Mouse (Mus musculus): ENCODE data around the gene Ilf3. TPM values are rescaled to one million over a fixed set of nuclear protein-coding genes. Genes with fewer than 3 reads are reported as not detected.

The Ilf3 gene
- total RNA-seq, 2 experiments from 2014 or later: 83.8 TPM

DNA sequence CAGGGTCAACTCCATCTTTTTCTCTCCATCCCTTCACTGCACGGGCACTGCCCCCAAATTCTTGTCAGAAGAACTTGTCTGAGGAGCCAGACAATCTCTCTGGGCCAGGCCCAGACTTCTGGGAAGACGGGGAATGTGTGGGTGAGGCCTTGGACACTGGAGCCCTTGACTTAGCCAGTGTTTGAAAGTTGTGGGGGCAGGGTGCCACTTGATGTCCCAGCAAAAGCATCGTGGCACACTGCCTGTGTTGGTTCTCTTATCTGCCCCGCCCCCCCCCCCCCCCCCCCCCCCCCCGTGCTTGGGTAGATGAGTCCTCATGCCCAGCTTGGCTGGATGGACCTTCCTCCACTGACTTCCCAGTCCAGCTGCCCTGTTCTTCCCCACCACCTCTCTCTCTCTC lies 38.6 kb upstream of the Ilf3 start:
- no peak overlapping the region for H3K4me3 ChIP-seq
- intact Hi-C loops (cut with DNase I): no loop called here
- no peak for TF ChIP-seq CTCF (IDR thresholded peaks at IDR 0.05)

DNA sequence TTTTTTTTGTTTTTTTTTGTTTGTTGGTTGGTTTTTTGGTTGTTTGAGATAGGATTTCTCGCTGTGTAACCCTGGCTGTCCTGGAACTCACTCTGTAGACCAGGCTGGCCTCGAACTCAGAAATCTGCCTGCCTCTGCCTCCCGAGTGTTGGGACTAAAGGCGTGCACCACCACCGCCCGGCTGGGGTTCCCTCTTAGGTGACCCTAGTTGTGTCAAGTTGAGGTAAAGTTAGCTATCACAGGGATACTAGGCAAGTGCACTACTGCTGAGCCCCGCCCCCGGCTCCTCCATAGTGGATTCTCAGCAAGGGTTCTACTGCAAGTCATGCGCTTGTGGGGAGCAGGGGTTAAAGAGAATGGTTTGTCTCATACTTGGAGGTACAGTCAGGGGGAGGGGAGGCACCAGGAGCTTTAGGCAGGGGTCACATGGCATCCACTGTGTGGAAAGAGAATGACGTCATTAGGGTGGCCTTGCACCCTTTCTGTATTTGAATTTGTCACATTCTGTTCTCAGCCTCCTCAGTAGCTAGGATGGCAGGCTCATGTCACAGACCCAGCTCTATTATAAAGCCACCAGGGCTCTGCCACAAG lies 37.9 kb upstream of the Ilf3 start:
- intact Hi-C loops (cut with DNase I): no loop called here
- DNase-seq (ENCODE audit: extremely low spot score in 1 of 2, low spot score in 2 of 2): no peak
- H3K27ac ChIP-seq: no peak overlapping the region
- H3K4me3 ChIP-seq: no peak overlapping the region
- TF ChIP-seq CTCF (IDR thresholded peaks at IDR 0.05): no peak

More for the DNA sequence above, 38.6 kb upstream of the Ilf3 start:
- DNase-seq (ENCODE audit: extremely low spot score in 1 of 2, low spot score in 2 of 2): no peak
- no peak overlapping the region for H3K27ac ChIP-seq

DNA sequence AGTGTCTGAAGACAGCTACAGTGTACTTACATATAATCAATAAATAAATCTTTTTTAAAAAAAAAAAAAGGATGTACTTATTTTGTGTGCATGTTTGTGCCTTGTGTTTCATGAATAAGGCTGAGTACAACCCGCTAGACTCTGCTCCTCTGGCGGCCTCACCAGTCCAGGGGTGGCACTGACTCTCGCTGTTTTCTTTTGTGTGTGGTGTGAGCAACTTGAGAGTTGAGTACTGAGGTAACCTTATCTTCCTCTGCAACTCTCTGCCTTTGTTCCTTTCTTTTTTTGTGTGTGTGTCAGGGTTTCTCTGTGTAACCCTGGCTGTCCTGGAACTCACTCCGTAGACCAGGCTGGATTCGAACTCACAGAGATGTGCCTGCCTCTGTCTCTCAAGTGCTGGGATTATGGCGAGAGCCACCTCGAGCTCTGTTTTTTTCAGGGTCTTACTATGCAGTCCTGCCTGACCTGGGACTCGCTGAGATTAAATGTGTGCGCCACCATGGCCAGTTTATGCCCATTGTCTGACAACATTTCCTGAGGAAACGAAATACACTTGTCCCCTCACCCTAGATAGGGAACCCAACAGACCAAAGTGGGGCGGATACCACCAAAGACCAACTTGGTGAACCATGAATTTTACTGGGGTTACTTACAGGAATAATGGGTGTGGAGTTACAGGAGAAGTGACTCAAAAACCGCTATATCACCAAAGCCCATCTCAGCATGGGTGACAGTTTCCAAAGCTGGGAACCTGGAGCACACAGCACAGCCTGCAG lies 36.1 kb upstream of the Ilf3 start:
- DNase-seq (ENCODE audit: extremely low spot score in 1 of 2, low spot score in 2 of 2): no peak
- intact Hi-C loops (cut with DNase I): no loop called here
- no peak overlapping the region for H3K4me3 ChIP-seq
- no peak overlapping the region for H3K27ac ChIP-seq
- TF ChIP-seq CTCF (IDR thresholded peaks at IDR 0.05): no peak

DNA sequence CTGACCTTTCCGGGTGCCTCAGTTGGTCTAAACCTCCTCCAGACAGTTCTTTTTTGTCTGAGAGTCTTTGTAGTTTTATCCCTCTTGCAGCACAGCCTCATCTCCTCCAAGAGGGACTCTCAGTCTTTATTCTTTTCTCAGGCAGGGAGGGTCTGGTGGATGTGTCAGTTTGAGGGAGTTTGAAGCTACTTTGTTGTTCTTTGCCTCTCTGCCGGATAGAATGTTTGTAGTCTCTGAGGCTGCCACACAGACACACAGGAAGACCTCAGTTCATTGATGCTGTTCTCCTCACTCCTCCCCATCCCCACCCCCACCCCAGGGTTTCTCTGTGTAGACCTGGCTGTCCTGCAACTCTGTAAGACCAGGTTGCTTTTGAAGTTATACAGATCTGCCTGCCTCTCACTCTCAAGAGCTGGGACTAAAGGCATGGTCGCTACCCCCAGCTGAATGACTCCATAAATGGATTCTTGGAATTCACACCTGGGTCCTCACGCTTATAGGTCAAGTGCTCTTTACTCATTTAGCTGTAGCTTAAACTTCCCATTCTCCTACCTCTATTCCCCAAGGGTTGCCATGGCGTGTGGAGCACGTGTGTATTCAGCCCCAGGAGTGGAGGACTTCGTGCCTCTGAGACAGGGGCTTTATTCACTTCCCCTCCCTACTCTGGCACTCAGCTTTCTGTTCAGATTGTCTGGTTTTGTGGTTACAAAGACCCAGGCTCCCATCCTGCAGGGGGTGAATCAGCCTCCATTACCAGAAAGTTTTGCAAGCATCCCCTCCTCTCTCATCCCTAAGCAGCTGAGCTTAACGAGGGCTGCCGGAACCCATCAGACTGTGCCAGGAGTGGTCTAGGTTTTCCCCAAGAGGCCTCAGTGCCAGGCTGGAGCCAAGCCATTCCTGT lies 35.3 kb upstream of the Ilf3 start:
- Histone ChIP-seq H3K27ac (no peak overlapping the region), H3K4me3 (no peak overlapping the region)
- no peak for DNase-seq (ENCODE audit: extremely low spot score in 1 of 2, low spot score in 2 of 2)
- TF ChIP-seq CTCF (IDR thresholded peaks at IDR 0.05): no peak
- intact Hi-C loops (cut with DNase I): no loop called here

DNA sequence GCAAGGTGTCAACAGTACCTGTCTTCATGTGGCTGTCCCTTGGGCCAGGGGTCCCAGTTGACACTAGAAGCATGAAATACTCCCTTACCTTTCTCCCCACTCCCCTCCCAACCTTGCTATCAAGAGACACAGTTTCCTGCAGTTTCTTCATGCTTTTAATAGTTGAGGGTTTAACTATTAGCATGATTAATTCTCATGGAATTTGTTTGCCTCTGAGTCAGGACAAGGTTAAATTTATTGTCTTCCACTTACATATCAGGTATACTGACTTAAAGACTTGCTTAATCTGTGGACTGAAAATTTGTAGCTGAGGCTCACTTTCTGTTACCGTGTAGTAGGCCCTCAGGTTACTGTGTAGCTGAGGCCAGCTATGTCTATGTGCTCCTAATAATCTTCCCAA lies 34.1 kb upstream of the Ilf3 start:
- no peak for TF ChIP-seq CTCF (IDR thresholded peaks at IDR 0.05)
- intact Hi-C loops (cut with DNase I): no loop called here
- DNase-seq (ENCODE audit: extremely low spot score in 1 of 2, low spot score in 2 of 2): no peak
- no peak overlapping the region for H3K4me3 ChIP-seq
- H3K27ac ChIP-seq: no peak overlapping the region

DNA sequence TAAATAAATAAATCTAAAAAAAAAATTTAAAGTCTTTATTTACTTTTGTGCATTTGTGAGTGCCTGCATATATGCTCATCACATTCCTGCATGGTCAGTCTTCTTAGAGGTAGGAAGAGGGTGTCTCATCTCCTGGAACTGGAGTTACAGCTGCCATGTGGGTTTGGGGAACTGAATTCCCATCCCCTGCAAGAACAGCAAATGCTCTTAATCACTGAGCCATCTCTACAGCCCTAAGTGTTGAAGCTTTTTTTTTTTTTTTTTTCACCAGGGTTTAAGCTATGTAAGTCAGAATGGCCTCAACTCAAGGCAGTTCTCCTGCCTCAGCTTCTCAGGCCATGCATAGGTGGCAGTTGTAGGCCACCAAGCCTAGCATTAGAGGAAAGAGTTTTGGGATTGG lies 32.9 kb upstream of the Ilf3 start:
- intact Hi-C loops (cut with DNase I): loop anchor here (5.0 kb wide), 1 partner anchor 82 kb away; no protein-coding TSS in a partner anchor
- no peak; the same call in 1 of the 2 replicates for TF ChIP-seq CTCF (IDR thresholded peaks at IDR 0.05)

DNA sequence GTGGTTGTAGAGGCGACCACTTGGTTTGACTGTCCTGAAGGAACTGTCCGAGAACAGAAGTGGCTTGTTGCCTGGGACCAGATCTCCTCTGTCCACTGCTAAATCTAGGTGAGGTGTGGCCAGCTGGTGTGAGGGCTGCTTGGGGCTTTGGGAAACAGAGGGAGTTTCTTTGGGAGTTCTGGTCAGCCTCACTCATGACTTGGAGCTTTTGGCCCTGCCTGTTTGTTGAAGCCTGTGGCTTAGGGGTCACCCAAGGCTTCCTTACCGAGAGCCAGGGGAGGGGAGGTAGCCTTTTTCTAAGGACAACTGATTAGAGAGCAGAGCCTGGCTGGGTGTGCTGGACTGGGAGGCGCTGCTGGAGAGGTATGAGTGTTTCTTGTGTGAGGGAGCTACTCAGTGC lies 32.3 kb upstream of the Ilf3 start:
- DNase-seq (ENCODE audit: extremely low spot score in 1 of 2, low spot score in 2 of 2): no peak
- no peak overlapping the region for H3K27ac ChIP-seq
- intact Hi-C loops (cut with DNase I): loop anchor here (5.0 kb wide), 1 partner anchor 83 kb away; no protein-coding TSS in a partner anchor
- H3K4me3 ChIP-seq: no peak overlapping the region
- TF ChIP-seq CTCF (IDR thresholded peaks at IDR 0.05): no peak

More for the DNA sequence above, 32.9 kb upstream of the Ilf3 start:
- H3K27ac ChIP-seq: no peak overlapping the region
- DNase-seq (ENCODE audit: extremely low spot score in 1 of 2, low spot score in 2 of 2): no peak
- H3K4me3 ChIP-seq: no peak overlapping the region

DNA sequence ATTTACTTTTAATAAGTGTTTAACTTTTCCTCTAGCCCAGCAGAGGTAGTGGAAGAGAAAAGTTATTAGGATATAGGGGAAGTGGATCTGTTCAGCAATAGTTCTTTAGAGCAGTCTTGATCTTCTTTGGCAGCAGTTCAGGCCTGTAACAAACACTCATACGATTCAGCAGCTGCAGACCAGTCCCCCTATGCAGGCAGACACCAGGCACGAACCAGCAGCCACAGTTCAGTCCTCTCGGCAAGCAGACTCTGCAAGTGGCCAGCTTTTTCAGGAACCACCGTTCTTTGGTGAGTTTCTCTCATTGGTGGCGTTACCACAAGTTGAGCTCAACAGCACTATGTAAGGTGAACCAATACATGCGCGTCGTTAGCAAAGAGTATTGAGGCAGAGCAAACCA lies 31.2 kb upstream of the Ilf3 start:
- H3K4me3 ChIP-seq: no peak overlapping the region
- intact Hi-C loops (cut with DNase I): loop anchor here (5.0 kb wide), 1 partner anchor 84 kb away; no protein-coding TSS in a partner anchor
- H3K27ac ChIP-seq: no peak overlapping the region
- no peak for TF ChIP-seq CTCF (IDR thresholded peaks at IDR 0.05)
- DNase-seq (ENCODE audit: extremely low spot score in 1 of 2, low spot score in 2 of 2): no peak

DNA sequence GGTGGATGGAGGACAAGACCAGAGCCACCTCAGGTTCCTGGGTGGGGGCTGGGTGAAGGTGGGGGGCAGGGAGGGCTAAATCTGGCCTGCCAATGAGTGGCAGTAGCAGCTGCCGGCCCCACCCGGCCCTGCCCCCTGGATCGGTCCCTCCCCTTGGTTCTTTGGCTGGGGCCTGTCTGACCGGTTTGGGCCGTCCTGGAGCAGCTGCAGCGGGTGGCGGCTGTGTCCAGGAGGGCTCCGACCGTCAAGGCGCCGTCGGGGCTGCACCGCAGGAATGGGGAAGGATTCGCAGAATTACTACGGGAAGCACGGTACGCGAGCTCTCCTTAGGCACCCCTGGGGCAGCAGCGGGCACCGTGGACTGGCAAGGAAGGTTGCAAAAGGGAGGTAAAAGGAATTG lies 30.0 kb upstream of the Ilf3 start:
- H3K27ac ChIP-seq: no peak overlapping the region
- H3K4me3 ChIP-seq: no peak overlapping the region
- intact Hi-C loops (cut with DNase I): loop anchor here (5.0 kb wide), 1 partner anchor 85 kb away; no protein-coding TSS in a partner anchor
- DNase-seq (ENCODE audit: extremely low spot score in 1 of 2, low spot score in 2 of 2): no peak
- TF ChIP-seq CTCF (IDR thresholded peaks at IDR 0.05): no peak

DNA sequence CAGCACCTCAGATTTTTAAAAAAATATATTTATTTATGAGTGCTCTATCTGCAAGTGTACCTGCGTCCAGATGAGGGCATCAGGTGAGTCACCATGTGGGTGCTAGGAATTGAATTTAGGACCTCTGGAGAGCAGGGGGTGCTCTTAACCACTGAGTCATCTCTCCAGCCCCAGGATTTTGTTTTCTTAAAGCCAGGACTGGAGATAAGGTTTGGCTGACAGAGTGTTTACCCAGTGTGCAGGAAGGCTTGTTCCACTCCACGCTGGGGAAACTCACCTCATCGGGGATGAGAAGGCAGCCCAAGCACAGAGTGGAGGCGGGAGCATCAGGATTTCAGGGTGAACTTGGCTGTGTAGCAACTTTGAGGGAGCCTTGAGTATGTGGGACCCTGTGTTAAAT lies 27.3 kb upstream of the Ilf3 start:
- intact Hi-C loops (cut with DNase I): no loop called here
- Histone ChIP-seq H3K27ac (no peak overlapping the region), H3K4me3 (no peak overlapping the region)
- no peak for DNase-seq (ENCODE audit: extremely low spot score in 1 of 2, low spot score in 2 of 2)
- no peak for TF ChIP-seq CTCF (IDR thresholded peaks at IDR 0.05)

DNA sequence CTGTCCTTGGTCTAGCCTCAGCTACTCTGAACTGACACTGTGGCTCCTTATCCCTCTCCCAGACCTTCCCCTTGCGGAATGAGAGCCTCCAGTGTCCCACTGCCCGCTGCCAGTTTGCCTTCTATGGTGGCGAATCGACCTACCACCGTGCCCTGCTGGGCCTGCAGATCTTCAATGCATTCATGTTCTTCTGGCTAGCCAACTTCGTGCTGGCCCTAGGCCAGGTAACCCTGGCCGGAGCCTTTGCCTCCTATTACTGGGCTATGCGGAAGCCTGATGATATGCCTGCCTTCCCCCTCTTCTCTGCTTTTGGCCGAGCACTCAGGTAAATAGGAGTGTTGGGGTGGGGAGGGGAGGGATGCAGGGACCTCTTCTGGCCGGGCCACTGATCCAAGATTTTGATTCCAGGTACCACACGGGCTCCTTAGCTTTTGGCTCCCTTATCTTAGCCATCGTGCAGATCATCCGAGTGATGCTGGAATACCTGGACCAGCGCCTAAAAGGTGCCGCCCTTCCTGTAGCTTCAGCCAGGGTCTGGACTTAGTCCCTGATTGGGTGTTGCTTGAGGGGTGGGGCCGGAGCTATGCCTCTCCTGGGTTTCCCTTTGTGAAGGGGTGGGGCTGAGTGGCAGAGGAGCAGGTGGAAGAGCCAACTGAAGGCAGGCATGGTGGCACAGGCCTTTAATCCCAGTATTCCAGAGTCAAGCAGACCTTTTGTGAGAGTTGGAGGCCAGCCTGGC lies 20.9 kb upstream of the Ilf3 start:
- DNase-seq (ENCODE audit: extremely low spot score in 1 of 2, low spot score in 2 of 2): no peak
- Histone ChIP-seq H3K27ac (no peak overlapping the region), H3K4me3 (no peak overlapping the region)
- TF ChIP-seq CTCF (IDR thresholded peaks at IDR 0.05): no peak
- intact Hi-C loops (cut with DNase I): no loop called here

Measured in left cerebral cortex, adult 2 months (tissue).